Mouse (Mus musculus) telencephalon, adult 2 months (tissue): ENCODE data around the gene Nkpd1.

ENCODE experiments used
- DNase-seq: peaks from one replicate; pipeline ENCODE4 v3.0.0-alpha.2; 2011; ENCODE audit warnings: low read depth, low spot score

The Nkpd1 gene

GRCm38 (mm10) chr7:19546007-19546406 is 28.4 kb downstream of the Nkpd1 start:
- DNase-seq: no peak

- no peak for DNase-seq
Observed at GRCm38 (mm10) chr7:19547344-19547969, 29.8 kb downstream of the Nkpd1 start.

GRCm38 (mm10) chr7:19549394-19549793 is 31.8 kb downstream of the Nkpd1 start:
- DNase-seq: no peak

GRCm38 (mm10) chr7:19551634-19552033 is 34.0 kb downstream of the Nkpd1 start:
- DNase-seq: no peak

- no peak for DNase-seq
Observed at GRCm38 (mm10) chr7:19552443-19552842, 34.8 kb downstream of the Nkpd1 start.

- DNase-seq: peak; percentile 81
Observed at GRCm38 (mm10) chr7:19554168-19554567, 36.5 kb downstream of the Nkpd1 start.

GRCm38 (mm10) chr7:19557086-19557485 is 39.4 kb downstream of the Nkpd1 start:
- no peak for DNase-seq

GRCm38 (mm10) chr7:19557982-19558900 is 40.6 kb downstream of the Nkpd1 start:
- no peak for DNase-seq

- no peak for DNase-seq
Observed at GRCm38 (mm10) chr7:19558965-19559364, 41.3 kb downstream of the Nkpd1 start.

GRCm38 (mm10) chr7:19560491-19561260 is 43.0 kb downstream of the Nkpd1 start:
- DNase-seq: no peak

- DNase-seq: no peak
Observed at GRCm38 (mm10) chr7:19561431-19561764, 43.8 kb downstream of the Nkpd1 start.

- peak; percentile 96 for DNase-seq
Observed at GRCm38 (mm10) chr7:19561765-19562642, 44.4 kb downstream of the Nkpd1 start.

- DNase-seq: no peak
Observed at GRCm38 (mm10) chr7:19562643-19563410, 45.2 kb downstream of the Nkpd1 start, which contains the start of gene Ppp1r37. Gene Ppp1r37, minus strand, starts transcription at chr7:19563076.

- DNase-seq: no peak
Observed at GRCm38 (mm10) chr7:19563884-19564283, 46.2 kb downstream of the Nkpd1 start.

- no peak for DNase-seq
Observed at GRCm38 (mm10) chr7:19564455-19564854, 46.8 kb downstream of the Nkpd1 start.

- no peak for DNase-seq
Observed at GRCm38 (mm10) chr7:19565803-19566202, 48.2 kb downstream of the Nkpd1 start.

GRCm38 (mm10) chr7:19567426-19567825 is 49.8 kb downstream of the Nkpd1 start:
- no peak for DNase-seq

GRCm38 (mm10) chr7:19569647-19570046 is 52.0 kb downstream of the Nkpd1 start:
- DNase-seq: no peak

GRCm38 (mm10) chr7:19572926-19573775 is 55.5 kb downstream of the Nkpd1 start:
- DNase-seq: no peak

- no peak for DNase-seq
Observed at GRCm38 (mm10) chr7:19573776-19574140, 56.1 kb downstream of the Nkpd1 start.
